Mouse (Mus musculus) retina, embryonic 14.5 days (tissue): ENCODE data around the gene Pacs2.

Experiments
- DNase-seq: peaks from one replicate; pipeline ENCODE4 v3.0.0-alpha.2; 2015; ENCODE audit warnings: low spot score

Pacs2 gene

GRCm38 (mm10) chr12:113013604-113014558 is at the start of gene Pacs2:
Gene Pacs2 (plus strand): TSS chr12:113014508.
- DNase-seq, result peak; percentile 96

- no peak for DNase-seq
Measured at GRCm38 (mm10) chr12:112965783-112966182, 48.5 kb upstream of the Pacs2 start.

- DNase-seq, result no peak
Measured at GRCm38 (mm10) chr12:112968943-112969342, 45.4 kb upstream of the Pacs2 start.

DNA sequence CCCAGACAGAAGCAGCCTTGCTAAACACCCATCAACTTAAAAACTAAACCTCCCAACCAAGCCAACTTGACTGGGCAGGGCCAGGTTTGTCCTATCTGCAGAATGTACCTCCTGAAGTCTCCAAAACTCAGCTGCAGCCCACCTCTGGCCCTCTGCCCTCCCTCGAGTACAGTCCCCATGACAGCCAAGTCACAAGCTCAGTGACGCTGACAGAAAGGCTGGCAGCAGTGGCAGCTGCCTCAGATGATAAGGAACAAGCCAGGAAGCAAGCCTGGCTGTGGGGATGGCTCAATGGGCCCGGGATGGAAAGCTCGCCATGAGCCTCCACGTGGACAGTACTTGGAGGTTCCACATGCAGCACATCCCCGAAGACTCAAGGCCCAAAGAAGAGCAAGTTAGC is 44.7 kb upstream of the Pacs2 start:
- no peak for DNase-seq

DNA sequence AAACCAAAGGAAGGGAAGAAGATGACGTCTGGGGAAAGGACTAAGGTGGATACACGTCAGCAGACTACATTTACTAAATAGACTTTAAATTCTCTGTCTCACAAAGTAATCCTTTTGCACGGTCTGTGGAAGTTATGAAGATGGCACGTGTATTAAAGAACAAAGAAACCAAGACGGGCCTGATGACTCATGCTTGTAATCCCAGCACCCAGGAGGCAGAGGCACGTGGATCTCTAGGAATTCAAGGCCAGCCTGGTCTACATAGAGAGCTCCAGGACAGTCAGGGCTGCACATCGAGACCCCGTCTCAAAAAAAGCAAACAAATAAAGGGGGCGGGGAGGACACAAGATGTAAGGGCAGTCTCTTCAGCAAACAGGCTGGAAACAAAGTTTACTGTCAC is 39.6 kb upstream of the Pacs2 start:
- DNase-seq, result no peak

GRCm38 (mm10) chr12:112976371-112977073 is 37.8 kb upstream of the Pacs2 start, which contains the start of gene Btbd6:
Gene Btbd6 (plus strand): TSS chr12:112976482.
- DNase-seq, result peak; percentile 83

DNA sequence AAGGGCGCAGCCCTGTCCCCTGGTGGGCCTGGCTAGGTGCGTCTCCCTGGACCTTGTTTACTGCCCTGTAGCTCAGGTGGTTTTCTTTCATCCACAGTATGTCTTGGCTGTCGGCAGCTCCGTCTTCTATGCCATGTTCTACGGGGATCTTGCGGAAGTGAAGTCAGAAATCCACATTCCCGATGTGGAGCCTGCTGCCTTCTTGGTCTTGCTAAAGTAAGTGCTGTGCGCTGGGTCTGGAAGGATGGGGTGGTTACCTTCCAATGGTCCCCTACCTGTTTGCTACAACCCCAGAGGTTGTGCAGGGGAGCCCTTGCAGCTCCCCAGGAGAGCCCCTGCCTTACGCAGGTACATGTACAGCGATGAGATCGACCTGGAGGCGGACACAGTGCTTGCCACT is 37.2 kb upstream of the Pacs2 start:
- DNase-seq, result no peak

GRCm38 (mm10) chr12:112982031-112982430 is 32.3 kb upstream of the Pacs2 start:
- no peak for DNase-seq

DNA sequence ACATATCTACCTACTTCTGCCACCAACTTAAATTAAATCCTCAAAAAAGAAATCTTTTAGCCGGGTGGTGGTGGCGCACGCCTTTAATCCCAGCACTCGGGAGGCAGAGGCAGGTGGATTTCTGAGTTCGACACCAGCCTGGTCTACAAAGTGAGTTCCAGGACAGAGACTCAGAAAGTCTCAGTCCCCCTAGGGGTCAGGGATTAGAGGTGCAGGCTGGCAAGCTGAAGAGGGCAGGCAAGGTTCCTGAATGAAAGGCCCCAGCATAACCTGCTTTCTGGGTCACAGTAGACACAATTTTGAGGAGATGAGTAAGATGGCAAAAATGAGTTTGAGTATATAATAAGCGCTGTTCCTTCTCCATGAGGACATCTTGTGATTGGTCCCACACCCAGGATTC is 29.0 kb upstream of the Pacs2 start:
- peak; percentile 34 for DNase-seq

GRCm38 (mm10) chr12:112987877-112988276 is 26.4 kb upstream of the Pacs2 start:
- DNase-seq, result peak; percentile 35

GRCm38 (mm10) chr12:112990706-112991405 is 23.5 kb upstream of the Pacs2 start:
- DNase-seq, result no peak

- DNase-seq, result no peak
Measured at GRCm38 (mm10) chr12:112991444-112991843, 22.9 kb upstream of the Pacs2 start.

- DNase-seq, result no peak
Measured at GRCm38 (mm10) chr12:112994153-112994552, 20.2 kb upstream of the Pacs2 start.

GRCm38 (mm10) chr12:112999569-113000293 is 14.6 kb upstream of the Pacs2 start:
- DNase-seq, result no peak

- DNase-seq, result peak; percentile 98
Measured at GRCm38 (mm10) chr12:113000294-113001132, 13.8 kb upstream of the Pacs2 start, which contains the start of gene Brf1. Gene Brf1 (minus strand): TSS chr12:113000704.

DNA sequence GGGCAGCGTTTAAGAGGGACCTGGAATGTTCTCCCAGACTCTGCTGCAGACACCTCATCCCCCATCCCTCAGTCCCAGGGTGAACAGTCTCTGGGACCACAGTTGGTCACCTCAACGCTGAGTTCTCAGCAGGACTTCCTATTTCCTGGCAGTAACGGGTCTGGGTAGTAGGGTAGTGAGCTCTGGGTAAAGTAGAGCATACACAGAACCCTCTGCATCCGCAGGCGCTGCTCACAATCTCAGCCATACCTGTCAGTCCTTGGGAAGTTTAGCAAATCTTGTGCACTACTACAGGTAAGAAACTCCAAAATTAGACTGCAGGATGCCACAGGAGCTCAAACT is 13.2 kb upstream of the Pacs2 start:
- no peak for DNase-seq

DNA sequence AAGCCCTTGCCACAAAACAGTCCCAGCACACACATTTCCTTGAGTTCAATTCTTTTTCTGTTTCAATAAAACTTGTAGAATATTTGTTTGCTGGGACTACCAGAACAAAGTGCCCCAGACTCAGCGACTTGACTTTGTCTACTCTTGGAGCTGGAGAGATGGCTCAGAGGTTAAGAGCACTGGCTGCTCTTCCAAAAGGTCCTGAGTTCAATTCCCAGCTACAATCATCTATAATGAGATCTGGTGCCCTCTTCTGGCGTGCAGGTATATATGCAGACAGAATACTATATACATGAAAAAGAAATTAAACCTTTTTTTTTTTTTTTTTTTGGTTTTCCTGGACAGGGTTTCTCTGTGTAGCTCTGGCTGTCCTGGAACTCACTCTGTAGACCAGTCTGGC is 11.6 kb upstream of the Pacs2 start:
- no peak for DNase-seq

DNA sequence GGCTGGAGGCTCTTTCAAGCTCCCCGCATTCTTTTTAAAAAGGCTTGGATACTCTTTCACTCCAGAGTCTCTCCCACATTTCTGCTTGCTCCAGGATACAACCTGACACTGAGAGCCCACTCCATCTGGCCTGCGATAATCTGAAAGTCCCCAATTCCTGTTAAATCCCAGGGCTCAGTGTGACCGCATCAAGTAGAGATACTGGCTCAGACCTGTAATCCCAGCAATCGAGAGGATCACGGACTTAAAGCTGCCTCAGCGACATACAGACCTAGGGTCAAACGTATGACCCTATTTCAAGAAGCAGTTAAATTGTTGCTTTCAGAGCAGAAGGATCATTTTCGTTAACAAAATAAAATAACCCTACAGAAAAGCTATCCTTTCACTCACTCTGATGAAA is 10.3 kb upstream of the Pacs2 start:
- no peak for DNase-seq

- DNase-seq, result peak; percentile 50
Measured at GRCm38 (mm10) chr12:113004993-113005392, 9.3 kb upstream of the Pacs2 start.

DNA sequence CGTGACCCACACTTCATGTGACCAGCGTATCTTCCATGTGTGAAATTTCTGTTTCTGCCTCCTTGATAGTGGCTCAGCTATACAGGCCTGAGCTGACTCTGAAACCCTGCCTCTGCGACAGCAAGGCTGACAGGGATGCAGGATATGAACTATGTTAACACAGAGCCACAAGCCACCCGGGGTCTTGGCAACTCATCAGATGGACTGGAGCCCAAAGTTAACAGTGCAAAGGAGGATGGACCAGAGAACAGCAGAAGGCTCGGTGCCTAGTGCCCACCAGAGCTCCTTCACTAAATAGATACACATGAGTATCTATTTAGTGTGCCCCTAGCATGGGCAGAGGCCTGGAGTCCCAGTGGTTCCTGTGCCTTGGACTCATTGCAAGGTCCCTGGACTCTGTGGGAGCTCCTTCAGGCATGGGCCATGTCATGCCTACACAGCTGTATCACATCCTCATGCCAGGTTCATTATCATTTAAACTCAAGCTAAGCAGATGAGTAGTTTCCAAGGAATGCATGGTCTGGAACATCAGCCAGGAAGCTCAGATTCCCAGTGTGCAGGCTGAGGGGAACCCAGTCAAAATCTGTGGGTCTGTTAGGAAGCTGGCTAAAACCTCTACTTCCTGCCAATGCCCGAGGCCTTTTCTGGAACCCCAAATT is 2.5 kb upstream of the Pacs2 start:
- DNase-seq, result no peak
